Mouse (Mus musculus): ENCODE measurements around the gene Alg2. TPM values are rescaled to one million over a fixed set of nuclear protein-coding genes. Genes with fewer than 3 reads are reported as not detected.

Gene Alg2
- total RNA-seq, 4 experiments from 2014 or later: 112 to 118 (median 114) TPM

Other genes with a start within 250 kb of the Alg2 start
- 10 to 100 TPM; 20.4 to 38.1 (median 27.9) TPM for gene Tgfbr1, start 121.1 kb downstream of the Alg2 start, total RNA-seq (2022)
- gene Sec61b, start 325 bp upstream of the Alg2 start, total RNA-seq (2022): 10 to 100 TPM; 40.2 to 48.5 (median 41.3) TPM

All from left cerebral cortex, adult 8-10 months (tissue).